Mouse (Mus musculus) forebrain, embryonic 15.5 days (tissue): ENCODE data around the gene Amigo1. TPM values are rescaled to one million over a fixed set of nuclear protein-coding genes. Genes with fewer than 3 reads are reported as not detected.

Experiments
- ATAC-seq: fragments of 200-750 bp; cut with Nextera tagmentation; replicated peaks from 2 replicates; pipeline ENCODE4 v1.8.0; 2017; ENCODE audit warnings: mild to moderate bottlenecking, moderate TSS enrichment, moderate library complexity
- H3K27ac ChIP-seq: fragments of 300-500 bp; sonication (generic); replicated peaks from 2 replicates; pipeline ENCODE4 v1.5.1; 2015; ENCODE audit warnings: mild to moderate bottlenecking, inconsistent platforms
- H3K27me3 ChIP-seq: fragments of 300-500 bp; sonication (generic); 2 replicates; pipeline ENCODE4 v1.6.1; 2015; ENCODE audit warnings: inconsistent platforms
- H3K36me3 ChIP-seq: fragments of 300-500 bp; sonication (generic); 2 replicates; pipeline ENCODE4 v1.6.1; 2015; ENCODE audit warnings: mild to moderate bottlenecking, inconsistent platforms
- H3K4me1 ChIP-seq: fragments of 300-500 bp; sonication (generic); 2 replicates; pipeline ENCODE4 v1.6.1; 2015; ENCODE audit warnings: inconsistent platforms
- H3K4me2 ChIP-seq: fragments of 300-500 bp; sonication (generic); replicated peaks from 2 replicates; pipeline ENCODE4 v1.6.1; 2015; ENCODE audit warnings: mild to moderate bottlenecking, inconsistent platforms
- H3K4me3 ChIP-seq: fragments of 300-500 bp; sonication (generic); 2 replicates; pipeline ENCODE4 v1.5.1; 2015; ENCODE audit warnings: mild to moderate bottlenecking, inconsistent platforms
- H3K9ac ChIP-seq: fragments of 300-500 bp; sonication (generic); replicated peaks from 2 replicates; pipeline ENCODE4 v1.6.1; 2015; ENCODE audit warnings: mild to moderate bottlenecking, inconsistent platforms
- H3K9me3 ChIP-seq: fragments of 300-500 bp; sonication (generic); 2 replicates; pipeline ENCODE4 v1.6.1; 2016; ENCODE audit warnings: inconsistent platforms
- WGBS: fragments of 180-500 bp; shearing (Covaris S2); methylation state at CpG from one replicate; pipeline ENCODE4 v1.1.7; 2015; ENCODE audit warnings: mixed read lengths; 5-methylcytosine and 5-hydroxymethylcytosine counted together
- polyA plus RNA-seq: library from polyadenylated mRNA; unstranded; fragments of >200 nt; fragmentation: Nextera tagmentation; extraction: Ambion mirVana; gene quantifications from 2 replicates; pipeline ENCODE4 v1.2.1, GENCODE M21; 2015

Amigo1 gene
- polyA plus RNA-seq, 1 experiment from 2014 or later, result 11.7 TPM

DNA sequence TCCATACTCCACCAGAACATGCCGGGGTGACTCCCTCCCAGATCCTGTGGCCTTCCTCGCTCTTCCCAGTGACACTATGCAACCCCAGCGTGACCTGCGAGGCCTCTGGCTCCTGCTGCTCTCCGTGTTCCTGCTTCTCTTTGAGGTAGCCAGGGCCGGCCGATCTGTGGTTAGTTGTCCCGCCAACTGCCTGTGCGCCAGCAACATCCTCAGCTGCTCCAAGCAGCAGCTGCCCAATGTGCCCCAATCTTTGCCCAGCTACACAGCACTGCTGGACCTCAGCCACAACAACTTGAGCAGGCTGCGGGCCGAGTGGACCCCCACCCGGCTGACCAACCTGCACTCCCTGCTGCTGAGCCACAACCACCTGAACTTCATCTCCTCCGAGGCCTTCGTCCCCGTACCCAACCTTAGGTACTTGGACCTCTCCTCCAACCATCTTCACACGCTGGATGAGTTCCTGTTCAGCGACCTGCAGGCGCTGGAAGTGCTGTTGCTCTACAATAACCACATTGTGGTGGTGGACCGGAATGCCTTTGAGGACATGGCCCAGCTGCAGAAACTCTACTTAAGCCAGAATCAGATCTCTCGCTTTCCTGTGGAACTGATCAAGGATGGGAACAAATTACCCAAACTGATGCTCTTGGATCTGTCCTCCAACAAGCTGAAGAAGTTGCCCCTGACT lies 1.1 kb downstream of the Amigo1 start:
- 0 out of 2 replicates have a peak, but pooled peaks cover 6% of the 10 kb centered on the region for H3K36me3 ChIP-seq
- H3K4me1 ChIP-seq, result peaks cover 37% of the 10 kb centered on the region
- ATAC-seq, result peak; percentile 40
- H3K27me3 ChIP-seq, result no peaks in the 10 kb centered on the region
- no peaks in the 10 kb centered on the region for H3K9me3 ChIP-seq
- H3K4me3 ChIP-seq, result peak overlapping the region; percentile 84
- H3K4me2 ChIP-seq, result peak overlapping the region; percentile 89
- WGBS, result 67% methylated on average over 20 of the region's 20 CpGs
- peak overlapping the region; percentile 80 for H3K9ac ChIP-seq
- H3K27ac ChIP-seq, result no peak overlapping the region

DNA sequence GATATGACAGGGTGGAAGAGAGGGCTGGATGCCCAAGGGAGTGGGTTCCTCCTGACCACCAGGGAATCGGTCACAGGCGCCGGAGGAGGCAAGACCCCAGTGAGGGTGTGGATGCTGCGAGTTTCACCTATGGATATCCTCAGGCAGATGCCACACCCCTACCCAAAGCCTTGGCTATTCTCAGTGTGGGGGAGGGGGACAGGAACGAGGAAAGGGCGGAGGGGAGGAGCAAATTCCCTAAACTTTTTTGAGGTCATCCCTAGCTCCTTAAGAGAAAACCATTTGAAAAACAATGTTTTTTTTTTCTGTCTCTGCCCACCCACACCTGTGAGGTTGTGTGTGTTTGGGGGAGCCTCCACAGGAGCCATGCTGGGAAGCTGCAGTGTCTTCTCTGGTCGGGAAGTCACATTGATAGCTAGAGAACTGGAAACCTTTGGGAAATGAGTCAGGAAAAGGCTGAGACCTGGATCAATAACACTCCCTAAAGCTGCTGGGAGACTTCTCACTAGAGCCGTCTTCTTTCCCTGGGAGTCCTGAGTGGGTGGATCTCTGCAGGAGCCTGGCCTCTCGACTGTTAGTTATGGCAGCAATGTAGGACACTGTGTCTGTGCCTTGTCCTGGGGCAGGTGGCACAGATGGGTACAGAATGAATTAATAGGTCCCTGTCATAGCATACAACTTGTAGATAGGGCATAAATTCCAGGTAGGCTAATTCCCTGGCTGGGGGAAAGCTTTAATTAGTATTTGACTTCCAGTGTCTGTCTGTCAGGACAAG lies 2.8 kb downstream of the Amigo1 start:
- Histone ChIP-seq H3K4me1 (peaks cover 40% of the 10 kb centered on the region), H3K27me3 (no peaks in the 10 kb centered on the region), H3K4me3 (no peak overlapping the region), H3K36me3 (peaks cover 9% of the 10 kb centered on the region; the same call in 1 of the 2 replicates), H3K9me3 (no peaks in the 10 kb centered on the region), H3K27ac (no peak overlapping the region), H3K9ac (no peak overlapping the region), H3K4me2 (no peak overlapping the region)
- 76% methylated on average over 9 of the region's 9 CpGs for WGBS
- ATAC-seq, result no peak

DNA sequence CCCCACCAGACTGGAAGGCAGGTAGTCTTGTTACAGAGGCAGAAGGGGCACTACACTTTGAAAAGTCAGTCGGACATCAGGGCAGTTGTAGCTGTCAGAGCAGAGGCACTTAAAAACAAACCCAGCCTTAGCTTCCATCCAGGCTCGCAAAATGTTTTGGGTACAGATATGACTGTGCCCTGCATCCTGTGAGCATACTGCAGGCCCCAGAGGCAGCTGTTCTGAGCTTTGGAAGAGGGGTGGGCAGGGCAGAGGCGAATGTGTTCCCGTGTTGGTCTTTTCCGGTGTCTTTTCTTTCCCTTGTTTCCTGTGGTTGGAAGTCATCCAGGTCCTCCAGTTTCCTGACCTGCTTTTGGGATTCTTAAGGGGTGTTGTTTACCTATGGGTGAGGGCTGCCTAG lies 3.8 kb downstream of the Amigo1 start:
- H3K4me3 ChIP-seq, result no peak overlapping the region
- no peak overlapping the region for H3K4me2 ChIP-seq
- H3K27ac ChIP-seq, result no peak overlapping the region
- H3K9me3 ChIP-seq, result no peaks in the 10 kb centered on the region
- 65% methylated on average over 5 of the region's 5 CpGs for WGBS
- H3K36me3 ChIP-seq, result peaks cover 9% of the 10 kb centered on the region; the same call in 1 of the 2 replicates
- H3K9ac ChIP-seq, result 0 out of 2 replicates have a peak overlapping the region, but pooled peaks have one; percentile 6
- H3K4me1 ChIP-seq, result peaks cover 41% of the 10 kb centered on the region
- no peak for ATAC-seq
- no peaks in the 10 kb centered on the region for H3K27me3 ChIP-seq

DNA sequence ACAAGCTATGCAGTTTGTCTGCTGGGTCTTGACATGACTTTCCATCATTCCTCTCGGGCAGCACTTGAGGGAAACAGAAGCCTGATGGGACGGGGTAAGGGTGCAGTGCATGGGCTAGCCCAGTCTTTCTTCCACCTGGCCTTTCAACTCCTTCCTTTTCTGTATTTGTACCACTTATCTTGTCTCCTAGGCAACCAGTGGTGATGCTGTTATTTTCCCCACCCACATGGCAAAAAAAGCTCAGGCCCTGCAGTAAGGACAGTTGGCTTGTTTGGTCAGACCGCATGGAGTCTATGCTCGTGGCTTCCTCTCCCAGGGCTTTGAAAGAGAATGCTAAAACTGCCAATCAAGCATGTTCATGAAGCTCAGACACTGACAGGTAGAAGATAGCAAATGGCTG lies 7.6 kb downstream of the Amigo1 start:
- peaks cover 10% of the 10 kb centered on the region; the same call in 1 of the 2 replicates for H3K36me3 ChIP-seq
- no peak for ATAC-seq
- H3K4me3 ChIP-seq, result no peak overlapping the region
- no peaks in the 10 kb centered on the region for H3K27me3 ChIP-seq
- no peak overlapping the region for H3K9ac ChIP-seq
- no peak overlapping the region for H3K4me2 ChIP-seq
- no peak overlapping the region for H3K27ac ChIP-seq
- WGBS, result 86% methylated on average over 4 of the region's 4 CpGs
- H3K9me3 ChIP-seq, result no peaks in the 10 kb centered on the region
- H3K4me1 ChIP-seq, result peaks cover 40% of the 10 kb centered on the region

DNA sequence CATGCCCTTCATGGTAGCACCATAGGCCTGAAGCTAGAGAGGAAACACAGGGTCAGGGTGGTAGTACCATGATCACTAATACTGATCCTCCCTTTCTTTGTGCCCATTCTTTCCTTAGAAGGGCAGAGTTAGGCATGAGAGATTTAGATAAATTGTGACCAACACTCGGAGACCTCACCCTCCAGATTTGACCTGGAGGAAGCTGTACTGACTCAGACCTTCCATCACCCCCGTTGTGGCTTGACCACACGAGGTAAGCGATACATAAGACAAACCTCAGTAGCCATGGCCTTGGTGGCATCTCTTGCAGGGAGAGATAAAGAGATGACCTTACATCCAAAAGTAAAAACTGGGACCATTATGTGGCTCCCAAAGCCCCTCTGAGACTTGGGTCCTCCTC lies 9.2 kb downstream of the Amigo1 start:
- H3K9me3 ChIP-seq, result no peaks in the 10 kb centered on the region
- H3K9ac ChIP-seq, result no peak overlapping the region
- H3K4me1 ChIP-seq, result peaks cover 33% of the 10 kb centered on the region
- WGBS, result 90% methylated on average over 4 of the region's 4 CpGs
- H3K36me3 ChIP-seq, result peaks cover 11% of the 10 kb centered on the region; the same call in 1 of the 2 replicates
- peak overlapping the region; percentile 72 for H3K27ac ChIP-seq
- no peak for ATAC-seq
- H3K4me3 ChIP-seq, result no peak overlapping the region
- H3K4me2 ChIP-seq, result no peak overlapping the region
- H3K27me3 ChIP-seq, result no peaks in the 10 kb centered on the region

DNA sequence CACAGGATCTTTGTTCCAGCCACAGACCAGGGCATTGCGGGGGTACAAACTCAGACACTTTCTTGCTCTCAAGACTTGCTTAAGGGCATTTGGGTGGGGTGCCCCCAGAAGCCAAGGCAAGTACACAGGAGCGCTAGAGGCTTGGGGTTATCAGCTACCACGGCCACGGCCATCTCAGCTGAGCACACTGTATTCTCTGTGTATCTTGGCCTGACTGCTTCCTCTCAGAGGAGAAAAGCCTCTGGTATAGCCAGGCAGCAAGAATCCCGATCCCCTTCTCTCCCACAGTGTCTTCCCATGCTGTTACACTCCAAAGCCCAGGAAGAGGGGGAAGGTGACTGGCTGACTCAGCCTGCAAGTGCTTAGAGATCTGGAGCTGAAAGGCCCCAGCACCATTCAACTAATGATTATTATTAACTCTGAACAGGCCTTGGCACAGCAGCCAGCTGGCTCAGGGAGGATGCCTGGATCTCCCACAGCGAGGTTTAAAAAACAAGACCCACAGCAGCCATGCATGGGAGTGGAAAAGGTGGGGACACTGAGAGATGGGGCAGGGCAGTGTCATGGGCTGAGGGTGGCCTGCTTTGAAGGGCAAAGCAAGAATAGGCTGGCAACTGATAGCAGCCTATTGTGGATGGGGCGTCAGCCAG lies 9.9 kb downstream of the Amigo1 start:
- H3K9ac ChIP-seq, result no peak overlapping the region
- no peaks in the 10 kb centered on the region for H3K27me3 ChIP-seq
- H3K36me3 ChIP-seq, result peaks cover 10% of the 10 kb centered on the region; the same call in 1 of the 2 replicates
- no peak overlapping the region for H3K4me3 ChIP-seq
- H3K4me1 ChIP-seq, result peaks cover 41% of the 10 kb centered on the region
- peak; percentile 21 for ATAC-seq
- H3K4me2 ChIP-seq, result no peak overlapping the region
- H3K9me3 ChIP-seq, result no peaks in the 10 kb centered on the region
- H3K27ac ChIP-seq, result peak overlapping the region; percentile 72
- 61% methylated on average over 7 of the region's 7 CpGs for WGBS

DNA sequence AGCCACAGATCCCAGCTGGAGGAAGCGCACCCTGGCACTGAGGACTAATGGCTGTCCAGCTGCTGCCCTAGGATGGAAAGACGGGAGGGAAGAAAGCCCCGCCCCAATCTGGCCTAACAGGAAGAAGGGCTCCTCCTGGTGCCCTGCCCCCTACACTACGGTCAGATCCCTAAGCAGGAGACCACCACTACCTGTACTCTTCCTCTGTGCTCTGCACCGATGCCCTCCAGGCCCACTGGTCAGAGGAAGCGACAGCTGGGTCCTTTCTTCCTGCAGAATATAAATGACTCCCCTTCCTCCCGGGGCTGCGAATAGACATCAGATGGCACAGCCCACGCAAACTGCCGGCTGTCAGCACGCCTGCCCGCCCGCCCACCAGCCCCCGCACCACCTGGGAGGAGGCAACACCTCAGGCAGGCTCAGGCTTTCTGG lies 10.9 kb downstream of the Amigo1 start:
- WGBS, result 15% methylated on average over 14 of the region's 14 CpGs
- Histone ChIP-seq H3K4me1 (peaks cover 48% of the 10 kb centered on the region), H3K9ac (peak overlapping the region; percentile 33), H3K36me3 (peaks cover 12% of the 10 kb centered on the region), H3K4me3 (peak overlapping the region; percentile 10; the same call in 1 of the 2 replicates), H3K9me3 (no peaks in the 10 kb centered on the region), H3K4me2 (peak overlapping the region; percentile 31), H3K27me3 (no peaks in the 10 kb centered on the region), H3K27ac (peak overlapping the region; percentile 72)
- no peak; the same call in 1 of the 2 replicates for ATAC-seq

DNA sequence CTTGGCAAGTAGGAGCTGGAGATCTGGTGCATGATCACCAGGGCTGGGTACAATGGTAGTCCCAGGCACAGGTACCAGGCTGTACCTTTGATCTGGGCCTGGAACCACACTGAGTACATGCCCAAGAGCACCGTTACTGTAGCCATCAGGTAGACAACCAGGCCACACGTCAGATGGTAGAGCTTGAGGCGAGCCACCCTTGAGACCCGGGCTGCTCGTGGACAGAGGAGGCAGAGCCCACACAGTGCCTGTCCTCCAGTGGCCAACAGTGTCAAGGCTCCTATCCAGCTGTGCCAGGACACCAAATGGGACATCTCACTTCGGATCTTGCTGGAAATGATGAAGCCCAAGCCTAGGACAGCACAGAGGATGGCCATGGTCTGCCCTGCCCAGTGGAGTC lies 13.1 kb downstream of the Amigo1 start:
- H3K4me1 ChIP-seq, result peaks cover 49% of the 10 kb centered on the region

DNA sequence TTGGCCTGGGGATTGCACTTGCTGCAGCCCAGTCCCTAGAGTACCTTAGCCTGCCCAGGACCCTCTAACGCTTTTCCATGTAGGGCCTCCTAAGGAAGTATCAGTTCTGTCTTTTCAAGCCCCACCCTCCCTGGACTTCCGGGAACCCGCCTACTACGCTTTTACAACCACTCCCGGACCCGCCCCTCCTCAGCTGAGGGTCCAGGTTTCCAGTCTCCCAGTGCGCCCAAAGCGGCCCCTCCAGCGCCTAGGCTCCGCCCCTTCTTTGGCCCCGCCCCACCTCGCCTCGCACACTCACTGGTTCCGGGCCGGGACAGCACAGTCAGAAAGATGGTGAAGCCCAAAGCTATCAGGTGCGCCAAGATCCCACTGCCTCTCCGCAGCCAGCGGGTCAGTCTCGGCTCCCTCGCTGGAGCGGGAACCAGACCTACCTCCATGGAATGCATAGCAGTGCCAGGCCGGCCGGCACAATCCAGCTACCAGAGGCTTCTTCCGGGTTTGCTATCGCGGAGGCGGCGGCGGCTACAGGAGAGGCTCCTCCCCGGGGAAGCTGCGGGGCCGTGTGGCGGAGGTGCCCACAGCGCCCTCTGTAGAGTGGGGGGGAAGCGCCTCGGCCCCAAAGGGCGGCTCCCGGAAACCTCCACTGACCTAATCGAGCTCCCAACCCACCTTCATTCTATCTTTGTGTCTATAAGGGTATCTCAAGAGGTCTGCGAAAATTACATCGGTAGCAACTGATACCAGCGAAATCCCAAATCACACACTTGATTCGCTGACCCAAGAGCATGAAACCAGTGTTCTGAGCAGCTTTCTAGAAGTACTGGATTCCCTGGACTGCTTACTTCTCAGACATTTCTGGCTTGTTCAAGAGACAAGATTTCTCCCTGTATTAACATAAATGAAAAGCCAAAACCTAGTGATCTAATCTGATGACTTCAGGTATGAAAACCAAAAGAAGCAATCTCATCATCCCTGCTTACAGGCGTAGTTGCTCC lies 14.5 kb downstream of the Amigo1 start, which contains the start of gene Cyb561d1:
Gene Cyb561d1, minus strand, starts transcription at position 884 of the 995 bp plus-strand sequence.
- ATAC-seq, result peak; percentile 88
- Histone ChIP-seq H3K9me3 (no peaks in the 10 kb centered on the region), H3K27ac (peak within 1 kb of the TSS; percentile 82), H3K4me3 (peak within 1 kb of the TSS; percentile 60), H3K27me3 (no peaks in the 10 kb centered on the region), H3K4me1 (peaks cover 46% of the 10 kb centered on the region), H3K36me3 (peaks cover 35% of the 10 kb centered on the region), H3K4me2 (peak within 1 kb of the TSS; percentile 67), H3K9ac (peak within 1 kb of the TSS; percentile 63)
- WGBS, result 2% methylated on average over 44 of the region's 44 CpGs

More for the DNA sequence above, 13.1 kb downstream of the Amigo1 start:
- no peak overlapping the region for H3K9ac ChIP-seq
- no peak overlapping the region for H3K27ac ChIP-seq
- no peak overlapping the region for H3K4me2 ChIP-seq
- WGBS, result 95% methylated on average over 6 of the region's 6 CpGs
- no peaks in the 10 kb centered on the region for H3K27me3 ChIP-seq
- H3K4me3 ChIP-seq, result no peak overlapping the region
- H3K36me3 ChIP-seq, result peaks cover 21% of the 10 kb centered on the region
- H3K9me3 ChIP-seq, result no peaks in the 10 kb centered on the region
- ATAC-seq, result no peak

DNA sequence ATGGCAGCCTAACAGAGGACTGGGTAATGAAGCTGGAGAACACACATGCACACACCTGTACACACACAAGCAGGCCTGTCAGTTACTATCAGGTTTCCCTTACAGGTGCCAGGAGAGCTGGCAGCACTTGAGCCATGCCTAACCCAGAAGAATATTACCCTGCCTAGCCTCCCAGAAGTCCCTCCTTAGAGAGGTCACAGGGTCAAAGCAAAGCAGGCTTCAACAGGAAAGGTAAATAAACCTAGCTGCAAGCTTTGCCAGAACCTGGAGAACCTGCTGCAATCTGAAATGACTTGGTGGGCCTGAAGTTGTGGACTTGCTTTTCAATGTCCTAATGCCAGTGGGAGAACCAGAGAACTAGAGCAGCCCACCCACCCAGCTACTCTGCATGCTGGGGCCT lies 16.4 kb downstream of the Amigo1 start:
- Histone ChIP-seq H3K27me3 (no peaks in the 10 kb centered on the region), H3K4me3 (no peak overlapping the region), H3K27ac (no peak overlapping the region), H3K36me3 (peaks cover 46% of the 10 kb centered on the region), H3K9me3 (no peaks in the 10 kb centered on the region), H3K4me2 (no peak overlapping the region), H3K4me1 (peaks cover 37% of the 10 kb centered on the region), H3K9ac (no peak overlapping the region)
- no peak for ATAC-seq

DNA sequence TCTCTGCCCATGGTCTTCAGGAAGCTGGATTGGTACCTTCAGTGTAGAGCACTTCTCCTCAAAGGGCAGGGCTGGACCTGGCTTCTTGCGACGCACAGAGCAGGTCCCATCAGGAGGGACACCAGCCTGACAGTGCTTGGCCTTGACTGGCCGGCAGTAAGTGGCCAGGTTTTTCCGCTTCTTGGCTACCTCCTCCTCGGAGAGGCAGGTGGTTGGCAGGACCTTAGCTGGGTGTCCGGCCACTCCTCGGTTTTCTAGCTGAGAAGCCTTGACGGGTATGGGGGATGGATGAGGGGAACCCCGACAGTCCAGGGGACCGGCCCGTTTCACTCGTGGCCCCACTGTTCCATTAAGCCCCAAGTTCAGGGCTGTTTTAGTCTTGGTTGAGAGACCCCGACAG lies 17.1 kb downstream of the Amigo1 start:
- H3K4me3 ChIP-seq, result no peak overlapping the region
- H3K9ac ChIP-seq, result no peak overlapping the region
- no peaks in the 10 kb centered on the region for H3K27me3 ChIP-seq
- 94% methylated on average over 13 of the region's 13 CpGs for WGBS
- H3K36me3 ChIP-seq, result peaks cover 46% of the 10 kb centered on the region
- H3K4me1 ChIP-seq, result peaks cover 40% of the 10 kb centered on the region
- ATAC-seq, result no peak
- H3K9me3 ChIP-seq, result no peaks in the 10 kb centered on the region
- no peak overlapping the region for H3K27ac ChIP-seq
- H3K4me2 ChIP-seq, result no peak overlapping the region
